Mouse (Mus musculus) limb, embryonic 10.5 days (tissue): Measurements from ENCODE around the gene 1810049J17Rik. TPM values are rescaled to one million over a fixed set of nuclear protein-coding genes. Genes with fewer than 3 reads are reported as not detected.

Experiments used
- DNase-seq: peaks from one replicate; pipeline ENCODE4 v3.0.0-alpha.2; 2017; ENCODE audit warnings: low spot score
- H3K27ac ChIP-seq: fragments of 300-500 bp; sonication (generic); 2 replicates; pipeline ENCODE4 v1.5.1; 2016; ENCODE audit warnings: mild to moderate bottlenecking
- H3K27me3 ChIP-seq: fragments of 300-500 bp; sonication (generic); 2 replicates; pipeline ENCODE4 v1.6.1; 2016; ENCODE audit warnings: low read depth, mild to moderate bottlenecking; ENCODE audit not compliant: poor library complexity, severe bottlenecking
- H3K36me3 ChIP-seq: fragments of 300-500 bp; sonication (generic); 2 replicates; pipeline ENCODE4 v1.6.1; 2016; ENCODE audit warnings: mild to moderate bottlenecking, moderate library complexity
- H3K4me1 ChIP-seq: fragments of 300-500 bp; sonication (generic); 2 replicates; pipeline ENCODE4 v1.6.1; 2016
- H3K4me3 ChIP-seq: fragments of 300-500 bp; sonication (generic); 2 replicates; pipeline ENCODE4 v1.5.1; 2016; ENCODE audit warnings: mild to moderate bottlenecking, moderate library complexity
- H3K9me3 ChIP-seq: fragments of 300-500 bp; sonication (generic); replicated peaks from 2 replicates; pipeline ENCODE4 v1.6.1; 2016; ENCODE audit warnings: mild to moderate bottlenecking
- WGBS: fragments of 180-500 bp; shearing (Covaris S2); methylation state at CpG from one replicate; pipeline ENCODE4 v1.1.7; 2016; 5-methylcytosine and 5-hydroxymethylcytosine counted together
- polyA plus RNA-seq: library from polyadenylated mRNA; unstranded; fragments of >200 nt; fragmentation: Nextera tagmentation; extraction: Ambion mirVana; gene quantifications from 2 replicates; pipeline ENCODE4 v1.2.1, GENCODE M21; 2016

1810049J17Rik gene
- polyA plus RNA-seq, 1 experiment from 2014 or later, result 0.68 TPM

DNA sequence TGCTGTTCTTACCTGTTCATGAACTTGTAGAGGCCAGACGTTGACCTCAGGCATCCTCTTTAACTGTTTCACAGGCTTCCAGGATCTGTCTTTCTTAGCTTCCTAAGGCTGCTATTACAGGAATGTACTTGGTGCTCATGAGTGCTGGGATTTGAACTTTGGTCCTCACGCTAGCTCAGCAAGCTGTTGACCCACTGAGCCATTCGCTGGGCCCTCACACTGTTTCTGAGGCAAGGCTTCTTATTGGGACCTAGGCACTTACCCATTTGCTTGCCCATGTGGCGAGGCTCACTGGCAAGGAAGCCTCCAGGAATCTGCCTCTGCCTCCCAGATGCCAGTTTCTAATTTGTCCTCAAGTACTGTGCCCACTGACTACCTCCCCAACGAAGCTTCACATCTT lies 1.8 kb downstream of the 1810049J17Rik start:
- H3K4me3 ChIP-seq, result no peak overlapping the region
- no peak for DNase-seq
- WGBS, result 46% methylated on average over 5 of the region's 5 CpGs

GRCm38 (mm10) chr15:12318451-12318850 lies 3.2 kb downstream of the 1810049J17Rik start:
- Histone ChIP-seq H3K4me1 (peaks cover 15% of the 10 kb centered on the region), H3K4me3 (no peak overlapping the region), H3K9me3 (no peaks in the 10 kb centered on the region), H3K27ac (no peak overlapping the region), H3K36me3 (no peaks in the 10 kb centered on the region), H3K27me3 (peaks cover 17% of the 10 kb centered on the region; the same call in 1 of the 2 replicates)
- no peak for DNase-seq
- WGBS, result 84% methylated on average over 8 of the region's 8 CpGs

More for the DNA sequence above, 1.8 kb downstream of the 1810049J17Rik start:
- peaks cover 25% of the 10 kb centered on the region for H3K4me1 ChIP-seq
- no peaks in the 10 kb centered on the region for H3K9me3 ChIP-seq
- H3K27ac ChIP-seq, result no peak overlapping the region
- peaks cover 10% of the 10 kb centered on the region for H3K36me3 ChIP-seq
- peaks cover 17% of the 10 kb centered on the region; the same call in 1 of the 2 replicates for H3K27me3 ChIP-seq

DNA sequence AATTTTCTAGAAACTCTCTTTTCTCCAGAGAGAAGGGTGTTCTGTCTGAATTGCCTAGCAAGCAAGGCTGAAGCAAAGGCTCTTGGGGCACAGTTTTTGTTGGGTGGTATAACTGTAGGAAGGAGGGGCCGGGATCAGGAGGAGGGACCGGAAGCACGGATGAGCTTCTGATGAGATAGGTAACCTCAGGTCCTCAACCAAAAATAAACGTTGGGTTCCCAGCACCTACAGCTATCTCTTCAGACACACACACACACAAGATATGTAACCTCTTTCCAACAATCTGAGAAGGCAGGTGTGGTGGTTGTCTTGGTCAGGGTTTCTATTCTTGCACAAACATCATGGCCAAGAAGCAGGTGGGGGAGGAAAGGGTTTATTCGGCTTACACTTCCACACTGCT lies 4.4 kb downstream of the 1810049J17Rik start:
- WGBS, result 86% methylated on average over 5 of the region's 5 CpGs
- Histone ChIP-seq H3K9me3 (no peaks in the 10 kb centered on the region), H3K27me3 (peaks cover 17% of the 10 kb centered on the region; the same call in 1 of the 2 replicates), H3K4me1 (0 out of 2 replicates have a peak, but pooled peaks cover 6% of the 10 kb centered on the region), H3K27ac (no peak overlapping the region), H3K36me3 (no peaks in the 10 kb centered on the region), H3K4me3 (no peak overlapping the region)
- DNase-seq, result no peak

DNA sequence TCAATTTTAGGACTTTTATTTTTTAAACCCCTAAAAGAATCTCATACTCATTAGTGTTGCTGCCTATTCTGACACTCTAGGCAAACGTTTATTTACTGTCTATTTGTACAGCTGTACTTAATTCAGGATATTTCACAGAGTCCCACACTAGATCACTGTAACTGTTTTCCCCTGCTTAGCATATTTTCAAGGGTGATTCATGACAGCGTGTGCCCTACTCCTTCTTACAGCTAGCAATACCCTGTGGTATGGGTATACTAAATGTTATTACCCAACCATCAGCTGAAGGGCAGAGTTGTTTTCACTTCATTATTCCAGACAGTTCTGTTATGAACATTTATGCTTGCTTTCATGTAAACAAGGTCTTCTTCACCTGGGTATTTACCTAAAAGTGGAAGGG lies 5.7 kb downstream of the 1810049J17Rik start:
- DNase-seq, result no peak
- WGBS, result 73% methylated on average over 2 of the region's 2 CpGs
- Histone ChIP-seq H3K27me3 (peaks cover 17% of the 10 kb centered on the region; the same call in 1 of the 2 replicates), H3K36me3 (no peaks in the 10 kb centered on the region), H3K9me3 (no peaks in the 10 kb centered on the region), H3K4me1 (0 out of 2 replicates have a peak, but pooled peaks cover 6% of the 10 kb centered on the region), H3K4me3 (no peak overlapping the region), H3K27ac (no peak overlapping the region)

DNA sequence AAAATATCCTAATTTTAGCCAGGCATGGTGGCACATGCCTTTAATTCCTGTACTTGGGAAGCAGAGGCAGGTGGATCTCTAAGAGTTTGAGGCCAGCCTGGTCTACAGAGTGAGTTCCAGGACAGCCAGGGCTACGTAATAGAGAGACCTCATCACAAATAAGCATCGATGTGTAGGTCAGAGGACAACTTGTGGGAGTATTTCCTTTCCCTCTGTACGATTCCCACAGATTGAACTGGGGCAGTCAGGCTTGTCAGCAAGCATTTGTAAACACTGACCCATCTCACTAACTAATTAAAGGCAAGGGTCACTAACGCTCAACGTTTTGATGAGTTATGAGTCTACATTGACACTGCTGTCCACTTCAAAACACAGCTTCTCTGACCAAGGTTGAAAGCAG lies 7.1 kb downstream of the 1810049J17Rik start:
- Histone ChIP-seq H3K4me3 (no peak overlapping the region), H3K9me3 (no peaks in the 10 kb centered on the region), H3K36me3 (no peaks in the 10 kb centered on the region), H3K27me3 (peaks cover 11% of the 10 kb centered on the region; the same call in 1 of the 2 replicates), H3K4me1 (no peaks in the 10 kb centered on the region), H3K27ac (no peak overlapping the region)
- DNase-seq, result no peak
- 78% methylated on average over 5 of the region's 5 CpGs for WGBS

DNA sequence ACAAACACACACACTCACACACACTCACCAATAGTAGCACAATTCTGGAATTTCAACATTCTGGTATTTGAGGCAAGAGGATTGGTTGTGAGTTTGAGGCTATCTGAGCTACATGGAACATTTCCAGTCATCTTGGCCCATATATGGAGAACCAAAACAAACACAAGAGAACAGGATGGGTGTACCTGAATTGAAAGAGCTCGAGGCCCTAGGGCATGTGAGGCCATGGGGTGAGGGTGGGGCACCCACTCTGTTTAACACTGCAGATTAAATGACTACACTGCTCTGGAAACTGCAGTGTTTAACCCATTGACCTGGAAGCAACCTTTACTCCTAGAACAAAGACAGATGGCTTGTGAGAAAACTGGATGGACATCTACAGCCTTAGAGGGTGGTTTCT lies 8.4 kb downstream of the 1810049J17Rik start:
- H3K27me3 ChIP-seq, result no peaks in the 10 kb centered on the region

GRCm38 (mm10) chr15:12311465-12311864 lies 10.2 kb downstream of the 1810049J17Rik start:
- Histone ChIP-seq H3K36me3 (no peaks in the 10 kb centered on the region), H3K27me3 (no peaks in the 10 kb centered on the region), H3K4me1 (0 out of 2 replicates have a peak, but pooled peaks cover 3% of the 10 kb centered on the region), H3K27ac (no peak overlapping the region), H3K9me3 (no peaks in the 10 kb centered on the region), H3K4me3 (no peak overlapping the region)
- DNase-seq, result no peak
- 90% methylated on average over 7 of the region's 7 CpGs for WGBS

More for the DNA sequence above, 8.4 kb downstream of the 1810049J17Rik start:
- no peaks in the 10 kb centered on the region for H3K4me1 ChIP-seq
- H3K9me3 ChIP-seq, result no peaks in the 10 kb centered on the region
- H3K36me3 ChIP-seq, result no peaks in the 10 kb centered on the region
- 27% methylated on average over 1 of the region's 1 CpGs for WGBS
- no peak for DNase-seq
- no peak overlapping the region for H3K27ac ChIP-seq
- no peak overlapping the region for H3K4me3 ChIP-seq

DNA sequence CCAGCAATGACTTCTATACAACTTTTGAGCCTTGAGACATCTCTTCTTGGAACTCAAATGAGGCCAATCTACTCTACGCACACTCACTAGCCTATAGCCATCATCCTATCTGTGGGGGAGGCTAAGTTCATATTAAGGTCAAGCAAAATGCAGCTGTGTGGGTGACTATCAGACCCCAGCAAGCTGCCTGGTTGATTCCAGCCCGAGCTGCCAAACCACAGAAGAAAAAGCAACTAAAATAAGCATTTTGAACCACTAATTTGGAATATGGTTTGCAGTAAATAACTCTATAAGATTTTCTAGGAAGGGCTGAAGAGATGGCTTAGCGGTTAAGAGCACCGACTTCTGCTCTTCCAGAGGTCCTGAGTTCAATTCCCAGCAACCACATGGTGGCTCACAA lies 11.0 kb downstream of the 1810049J17Rik start:
- no peak for DNase-seq
- no peak overlapping the region for H3K4me3 ChIP-seq
- 0 out of 2 replicates have a peak, but pooled peaks cover 3% of the 10 kb centered on the region for H3K4me1 ChIP-seq
- no peaks in the 10 kb centered on the region for H3K27me3 ChIP-seq
- 91% methylated on average over 4 of the region's 4 CpGs for WGBS
- H3K36me3 ChIP-seq, result no peaks in the 10 kb centered on the region
- no peak overlapping the region for H3K27ac ChIP-seq
- no peaks in the 10 kb centered on the region for H3K9me3 ChIP-seq

DNA sequence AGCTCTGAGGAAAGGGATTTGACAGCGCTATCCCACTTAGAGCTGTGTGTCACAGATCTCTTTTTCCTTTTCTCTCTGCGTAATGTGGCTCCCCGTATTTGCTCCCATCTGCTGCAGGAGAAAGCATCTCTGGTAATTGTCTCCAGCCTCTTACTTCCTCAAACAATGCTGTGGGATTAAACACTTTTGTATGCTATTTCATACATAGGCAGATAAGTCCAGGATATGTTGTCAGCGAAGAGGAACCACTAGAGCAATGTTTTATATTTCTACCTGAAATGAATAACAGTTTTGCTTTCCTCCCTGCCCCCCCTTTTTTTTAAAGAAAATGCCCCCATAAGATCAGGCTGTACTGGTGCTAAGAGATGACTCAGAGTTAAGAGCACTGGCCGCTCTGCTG lies 13.2 kb downstream of the 1810049J17Rik start:
- DNase-seq, result no peak
- 0 out of 2 replicates have a peak, but pooled peaks cover 3% of the 10 kb centered on the region for H3K4me1 ChIP-seq
- no peaks in the 10 kb centered on the region for H3K27me3 ChIP-seq
- H3K27ac ChIP-seq, result no peak overlapping the region
- H3K4me3 ChIP-seq, result no peak overlapping the region
- no peaks in the 10 kb centered on the region for H3K36me3 ChIP-seq
- H3K9me3 ChIP-seq, result no peaks in the 10 kb centered on the region
- 88% methylated on average over 5 of the region's 5 CpGs for WGBS

GRCm38 (mm10) chr15:12307114-12307513 lies 14.6 kb downstream of the 1810049J17Rik start:
- 0 out of 2 replicates have a peak, but pooled peaks cover 3% of the 10 kb centered on the region for H3K4me1 ChIP-seq
- no peaks in the 10 kb centered on the region for H3K36me3 ChIP-seq
- no peaks in the 10 kb centered on the region for H3K9me3 ChIP-seq
- H3K4me3 ChIP-seq, result no peak overlapping the region
- 81% methylated on average over 4 of the region's 4 CpGs for WGBS
- DNase-seq, result no peak
- H3K27ac ChIP-seq, result no peak overlapping the region
- H3K27me3 ChIP-seq, result no peaks in the 10 kb centered on the region

- Histone ChIP-seq H3K27ac (no peak overlapping the region), H3K9me3 (no peaks in the 10 kb centered on the region), H3K4me1 (0 out of 2 replicates have a peak, but pooled peaks cover 3% of the 10 kb centered on the region), H3K4me3 (no peak overlapping the region), H3K36me3 (no peaks in the 10 kb centered on the region), H3K27me3 (no peaks in the 10 kb centered on the region)
- WGBS, result 68% methylated on average over 8 of the region's 8 CpGs
- no peak for DNase-seq
These were observed 15.3 kb downstream of the 1810049J17Rik start for GRCm38 (mm10) chr15:12306188-12307071.

DNA sequence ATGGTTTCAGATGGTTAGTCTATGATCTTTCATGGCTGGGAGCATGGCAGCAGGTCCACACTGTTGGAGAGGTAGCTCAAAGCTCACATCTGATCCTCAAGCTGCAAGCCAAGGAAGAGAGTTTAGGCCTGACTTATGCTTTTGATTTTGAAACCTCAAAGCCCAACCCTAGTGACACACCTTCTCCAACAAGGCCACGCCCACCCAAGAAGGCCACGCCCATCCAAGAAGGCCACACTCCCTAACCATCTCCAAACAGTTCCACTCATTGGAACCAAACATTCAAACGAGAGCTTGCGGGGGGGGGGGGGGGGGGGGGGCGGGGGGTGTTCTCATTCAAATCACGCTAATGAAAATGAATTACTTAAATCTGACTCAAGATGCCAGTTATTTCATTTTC lies 19.9 kb downstream of the 1810049J17Rik start:
- H3K36me3 ChIP-seq, result no peaks in the 10 kb centered on the region
- DNase-seq, result no peak
- WGBS, result 73% methylated on average over 5 of the region's 6 CpGs
- H3K4me3 ChIP-seq, result no peak overlapping the region
- H3K4me1 ChIP-seq, result no peaks in the 10 kb centered on the region
- H3K27ac ChIP-seq, result no peak overlapping the region
- no peaks in the 10 kb centered on the region for H3K27me3 ChIP-seq
- no peaks in the 10 kb centered on the region for H3K9me3 ChIP-seq

DNA sequence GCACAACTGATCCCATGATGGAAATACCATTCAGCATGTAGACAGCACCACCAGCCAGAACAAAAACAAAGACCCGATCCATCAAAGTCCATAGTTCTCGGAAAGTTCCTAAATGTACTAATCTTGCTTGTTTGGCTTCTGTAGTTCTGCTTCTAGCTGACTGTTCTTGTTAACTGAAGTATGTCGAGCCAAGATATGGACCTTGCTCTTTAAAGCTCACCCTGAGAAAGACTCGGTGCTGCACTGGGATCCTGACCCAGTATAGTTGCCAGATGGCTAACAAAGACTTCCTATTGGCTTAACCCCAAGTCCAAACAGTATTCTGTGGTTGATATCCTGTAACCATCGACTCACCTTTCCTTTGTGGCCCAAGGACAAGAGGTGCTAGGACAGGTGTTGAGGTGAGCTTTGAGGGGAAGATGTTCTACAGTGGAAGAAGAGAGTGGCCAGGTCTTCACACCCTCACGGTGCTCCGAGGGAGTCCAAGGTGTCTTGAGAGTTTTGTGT lies 23.4 kb downstream of the 1810049J17Rik start:
- Histone ChIP-seq H3K36me3 (no peaks in the 10 kb centered on the region), H3K4me1 (no peaks in the 10 kb centered on the region), H3K9me3 (no peaks in the 10 kb centered on the region), H3K4me3 (no peak overlapping the region), H3K27ac (no peak overlapping the region), H3K27me3 (no peaks in the 10 kb centered on the region)
- no peak for DNase-seq
- 88% methylated on average over 7 of the region's 7 CpGs for WGBS
